Mouse (Mus musculus): ENCODE data around the gene Gm3285. TPM values are rescaled to one million over a fixed set of nuclear protein-coding genes. Genes with fewer than 3 reads are reported as not detected.

The Gm3285 gene
- polyA plus RNA-seq (2016; fragmentation: Nextera tagmentation; extraction: Ambion mirVana), result not detected in 2 replicates

GRCm38 (mm10) chr10:77861675-77862074 is at the start of gene Gm3285:
TSS of gene Gm3285 (plus strand) at chr10:77861975.
- Histone ChIP-seq H3K36me3 (no peaks in the 10 kb centered on the region), H3K4me3 (no peak within 1 kb of the TSS), H3K4me1 (peaks cover 6% of the 10 kb centered on the region; the same call in 1 of the 2 replicates), H3K9me3 (no peaks in the 10 kb centered on the region), H3K27me3 (ENCODE audit: insufficient read depth, poor library complexity, severe bottlenecking) (0 out of 2 replicates have a peak, but pooled peaks cover 8% of the 10 kb centered on the region), H3K27ac (no peak within 1 kb of the TSS)
- no peak for DNase-seq (ENCODE audit: low spot score)
- WGBS, result 45% methylated on average over 7 of the region's 7 CpGs

GRCm38 (mm10) chr10:77814382-77814781 is 47.4 kb upstream of the Gm3285 start, which contains the start of gene Gm2696:
TSS of gene Gm2696 (plus strand) at chr10:77814682.
- Histone ChIP-seq H3K36me3 (no peaks in the 10 kb centered on the region), H3K4me1 (no peaks in the 10 kb centered on the region), H3K9me3 (no peaks in the 10 kb centered on the region), H3K4me3 (no peak within 1 kb of the TSS), H3K27ac (no peak within 1 kb of the TSS), H3K27me3 (ENCODE audit: insufficient read depth, poor library complexity, severe bottlenecking) (no peaks in the 10 kb centered on the region)
- DNase-seq (ENCODE audit: low spot score), result no peak
- WGBS, result 39% methylated on average over 4 of the region's 4 CpGs

GRCm38 (mm10) chr10:77815514-77815913 is 46.3 kb upstream of the Gm3285 start:
- no peaks in the 10 kb centered on the region for H3K9me3 ChIP-seq
- H3K27ac ChIP-seq, result no peak overlapping the region
- WGBS, result 18% methylated on average over 5 of the region's 5 CpGs
- H3K4me3 ChIP-seq, result no peak overlapping the region
- no peaks in the 10 kb centered on the region for H3K4me1 ChIP-seq
- DNase-seq (ENCODE audit: low spot score), result no peak
- no peaks in the 10 kb centered on the region for H3K27me3 ChIP-seq (ENCODE audit: insufficient read depth, poor library complexity, severe bottlenecking)
- H3K36me3 ChIP-seq, result no peaks in the 10 kb centered on the region

- no peaks in the 10 kb centered on the region for H3K4me1 ChIP-seq
- no peaks in the 10 kb centered on the region for H3K27me3 ChIP-seq (ENCODE audit: insufficient read depth, poor library complexity, severe bottlenecking)
- H3K4me3 ChIP-seq, result no peak overlapping the region
- no peaks in the 10 kb centered on the region for H3K36me3 ChIP-seq
- H3K27ac ChIP-seq, result no peak overlapping the region
- 92% methylated on average over 4 of the region's 4 CpGs for WGBS
- no peaks in the 10 kb centered on the region for H3K9me3 ChIP-seq
- no peak for DNase-seq (ENCODE audit: low spot score)
Measured at GRCm38 (mm10) chr10:77818523-77818922, 43.3 kb upstream of the Gm3285 start.

- Histone ChIP-seq H3K27ac (no peak overlapping the region), H3K36me3 (no peaks in the 10 kb centered on the region), H3K4me1 (no peaks in the 10 kb centered on the region), H3K27me3 (ENCODE audit: insufficient read depth, poor library complexity, severe bottlenecking) (no peaks in the 10 kb centered on the region), H3K4me3 (no peak overlapping the region), H3K9me3 (no peaks in the 10 kb centered on the region)
- 34% methylated on average over 4 of the region's 4 CpGs for WGBS
- DNase-seq (ENCODE audit: low spot score), result no peak
Measured at GRCm38 (mm10) chr10:77819203-77819602, 42.6 kb upstream of the Gm3285 start.

- WGBS, result 69% methylated on average over 6 of the region's 6 CpGs
- no peak for DNase-seq (ENCODE audit: low spot score)
- Histone ChIP-seq H3K27me3 (ENCODE audit: insufficient read depth, poor library complexity, severe bottlenecking) (no peaks in the 10 kb centered on the region), H3K4me3 (no peak within 1 kb of the TSS), H3K36me3 (no peaks in the 10 kb centered on the region), H3K4me1 (no peaks in the 10 kb centered on the region), H3K9me3 (no peaks in the 10 kb centered on the region), H3K27ac (no peak within 1 kb of the TSS)
Measured at GRCm38 (mm10) chr10:77826951-77827350, 34.8 kb upstream of the Gm3285 start, which contains the start of gene Krtap10-4. TSS of gene Krtap10-4 (minus strand) at chr10:77827095.

GRCm38 (mm10) chr10:77835647-77836046 is 26.1 kb upstream of the Gm3285 start, which contains the start of gene Krtap10-10:
TSS of gene Krtap10-10 (plus strand) at chr10:77835947.
- Histone ChIP-seq H3K4me3 (no peak within 1 kb of the TSS), H3K9me3 (no peaks in the 10 kb centered on the region), H3K36me3 (no peaks in the 10 kb centered on the region), H3K4me1 (no peaks in the 10 kb centered on the region), H3K27ac (no peak within 1 kb of the TSS), H3K27me3 (ENCODE audit: insufficient read depth, poor library complexity, severe bottlenecking) (no peaks in the 10 kb centered on the region)
- WGBS, result 71% methylated on average over 9 of the region's 9 CpGs
- DNase-seq (ENCODE audit: low spot score), result no peak

GRCm38 (mm10) chr10:77839006-77839405 is 22.8 kb upstream of the Gm3285 start:
- no peaks in the 10 kb centered on the region for H3K27me3 ChIP-seq (ENCODE audit: insufficient read depth, poor library complexity, severe bottlenecking)
- H3K9me3 ChIP-seq, result 0 out of 2 replicates have a peak, but pooled peaks cover 7% of the 10 kb centered on the region
- H3K27ac ChIP-seq, result no peak overlapping the region
- no peaks in the 10 kb centered on the region for H3K36me3 ChIP-seq
- WGBS, result 66% methylated on average over 6 of the region's 6 CpGs
- no peaks in the 10 kb centered on the region for H3K4me1 ChIP-seq
- no peak overlapping the region for H3K4me3 ChIP-seq
- DNase-seq (ENCODE audit: low spot score), result no peak

GRCm38 (mm10) chr10:77846503-77846902 is 15.3 kb upstream of the Gm3285 start, which contains the start of gene Gm36176:
TSS of gene Gm36176 (plus strand) at chr10:77846803.
- no peak within 1 kb of the TSS for H3K4me3 ChIP-seq
- WGBS, result 59% methylated on average over 3 of the region's 3 CpGs
- DNase-seq (ENCODE audit: low spot score), result no peak

GRCm38 (mm10) chr10:77846961-77847360 is 14.8 kb upstream of the Gm3285 start:
- no peaks in the 10 kb centered on the region for H3K27me3 ChIP-seq (ENCODE audit: insufficient read depth, poor library complexity, severe bottlenecking)
- DNase-seq (ENCODE audit: low spot score), result no peak
- H3K9me3 ChIP-seq, result 0 out of 2 replicates have a peak, but pooled peaks cover 4% of the 10 kb centered on the region
- no peak overlapping the region for H3K27ac ChIP-seq
- no peaks in the 10 kb centered on the region for H3K36me3 ChIP-seq
- 11% methylated on average over 2 of the region's 2 CpGs for WGBS
- H3K4me1 ChIP-seq, result no peaks in the 10 kb centered on the region
- H3K4me3 ChIP-seq, result no peak overlapping the region

More at GRCm38 (mm10) chr10:77846503-77846902, 15.3 kb upstream of the Gm3285 start, which contains the start of gene Gm36176:
- Histone ChIP-seq H3K9me3 (0 out of 2 replicates have a peak, but pooled peaks cover 4% of the 10 kb centered on the region), H3K27me3 (ENCODE audit: insufficient read depth, poor library complexity, severe bottlenecking) (no peaks in the 10 kb centered on the region), H3K27ac (no peak within 1 kb of the TSS), H3K4me1 (no peaks in the 10 kb centered on the region), H3K36me3 (no peaks in the 10 kb centered on the region)

GRCm38 (mm10) chr10:77847538-77847937 is 14.2 kb upstream of the Gm3285 start:
- Histone ChIP-seq H3K27ac (no peak overlapping the region), H3K27me3 (ENCODE audit: insufficient read depth, poor library complexity, severe bottlenecking) (peaks cover 4% of the 10 kb centered on the region; the same call in 1 of the 2 replicates), H3K9me3 (0 out of 2 replicates have a peak, but pooled peaks cover 4% of the 10 kb centered on the region), H3K36me3 (no peaks in the 10 kb centered on the region), H3K4me3 (no peak overlapping the region), H3K4me1 (no peaks in the 10 kb centered on the region)
- DNase-seq (ENCODE audit: low spot score), result no peak
- WGBS, result 84% methylated on average over 2 of the region's 2 CpGs

GRCm38 (mm10) chr10:77852559-77852958 is 9.2 kb upstream of the Gm3285 start, which contains the start of gene Gm10318:
TSS of gene Gm10318 (plus strand) at chr10:77852859.
- Histone ChIP-seq H3K4me3 (no peak within 1 kb of the TSS), H3K9me3 (no peaks in the 10 kb centered on the region), H3K4me1 (no peaks in the 10 kb centered on the region), H3K27me3 (ENCODE audit: insufficient read depth, poor library complexity, severe bottlenecking) (peaks cover 8% of the 10 kb centered on the region; the same call in 1 of the 2 replicates), H3K27ac (no peak within 1 kb of the TSS), H3K36me3 (no peaks in the 10 kb centered on the region)
- 56% methylated on average over 9 of the region's 9 CpGs for WGBS
- no peak for DNase-seq (ENCODE audit: low spot score)

GRCm38 (mm10) chr10:77864067-77864761 is 2.4 kb downstream of the Gm3285 start:
- WGBS, result 35% methylated on average over 14 of the region's 14 CpGs
- H3K27ac ChIP-seq, result no peak overlapping the region

More at GRCm38 (mm10) chr10:77864067-77864761, 2.4 kb downstream of the Gm3285 start:
- Histone ChIP-seq H3K4me1 (peaks cover 6% of the 10 kb centered on the region; the same call in 1 of the 2 replicates), H3K27me3 (ENCODE audit: insufficient read depth, poor library complexity, severe bottlenecking) (0 out of 2 replicates have a peak, but pooled peaks cover 8% of the 10 kb centered on the region), H3K4me3 (peak overlapping the region; percentile 42), H3K36me3 (no peaks in the 10 kb centered on the region), H3K9me3 (no peaks in the 10 kb centered on the region)
- no peak for DNase-seq (ENCODE audit: low spot score)

Measured in heart, embryonic 10.5 days (tissue).